Comparison of ENCODE assay signal across 9 mouse cellular contexts in the genomic region with DNA sequence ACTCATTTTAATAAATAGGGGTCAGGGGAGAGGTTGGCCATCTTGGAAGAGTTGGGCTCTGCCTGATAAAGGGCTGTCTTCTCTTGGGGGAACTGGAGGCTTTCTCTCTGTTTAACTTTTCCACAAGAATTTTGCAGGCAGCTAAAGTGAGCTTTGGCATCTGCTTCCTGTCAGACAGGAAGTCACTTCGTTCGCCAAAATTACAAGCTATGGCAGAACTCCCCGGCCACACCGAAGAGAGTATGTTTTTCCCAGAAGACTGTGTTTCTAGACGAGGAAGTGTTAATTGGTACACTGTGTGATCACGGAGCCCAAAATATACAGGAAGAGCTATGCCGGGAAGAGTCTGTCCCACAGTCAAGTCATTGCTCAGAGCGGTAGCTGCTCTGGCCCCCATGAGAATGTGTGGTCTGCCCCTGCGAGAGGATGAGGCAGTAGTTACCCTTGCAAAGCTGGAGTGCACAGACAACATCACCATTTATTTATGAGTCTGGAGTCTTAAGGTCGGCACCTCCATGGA.
DNase-seq lines count a peak whose midpoint lies in the region; ATAC-seq and TF ChIP-seq lines count a peak whose summit lies in the region.
"Had no signal": no experiment of that assay in that cellular context is flagged by ENCODE, and none has a peak within 500 bp of the region (broad histone marks: within the 10 kb centered on the region; RNA-seq: fewer than 3 reads in every experiment).

No protein-coding gene starts in this region.

- no peak for ATAC-seq in heart, embryonic 15.5 days (replicated peaks; ENCODE audit: insufficient number of reproducible peaks, insufficient read depth, low FRiP score, low read depth)
- no peak for ATAC-seq in limb, embryonic 12.5 days (ENCODE audit: insufficient number of reproducible peaks, insufficient read depth, low FRiP score, low TSS enrichment, low read depth)
- no peak for ATAC-seq in megakaryocyte-erythroid progenitor cell, adult 5-6 weeks (replicated peaks; ENCODE audit: low FRiP score, low TSS enrichment, poor library complexity, severe bottlenecking)

- no peak overlapping the region for H3K9ac ChIP-seq in heart, embryonic 15.5 days
- no peak overlapping the region for H3K9ac ChIP-seq in limb, embryonic 12.5 days (replicated peaks)

- DNase-seq in thymus, adult 2 months, result no peak
- no peak for DNase-seq in thymus, postnatal 14 days
- DNase-seq in adrenal gland, postnatal 10 days, result no peak
- DNase-seq in cerebellum, adult 18-20 months, result no peak
- no peak for DNase-seq in embryo, embryonic 11 days
- DNase-seq: gastrocnemius, postnatal 10 days had no signal

- H3K36me3 ChIP-seq in thymus, adult 2 months (ENCODE audit: control insufficient read depth, insufficient read depth, low read length), result no peaks in the 10 kb centered on the region
- no peaks in the 10 kb centered on the region for H3K36me3 ChIP-seq in heart, embryonic 15.5 days
- H3K36me3 ChIP-seq in limb, embryonic 12.5 days, result peaks cover 11% of the 10 kb centered on the region; the same call in 1 of the 2 replicates

- H3K27me3 ChIP-seq in thymus, adult 2 months (ENCODE audit: control insufficient read depth, insufficient read depth, low read length), result no peaks in the 10 kb centered on the region
- no peaks in the 10 kb centered on the region for H3K27me3 ChIP-seq in heart, embryonic 15.5 days
- no peaks in the 10 kb centered on the region for H3K27me3 ChIP-seq in limb, embryonic 12.5 days

- H3K4me1 ChIP-seq in thymus, adult 2 months (replicated peaks; ENCODE audit: control insufficient read depth, insufficient read depth, low read length), result peaks cover 6% of the 10 kb centered on the region
- peaks cover 50% of the 10 kb centered on the region for H3K4me1 ChIP-seq in heart, embryonic 15.5 days (replicated peaks)
- peaks cover 83% of the 10 kb centered on the region for H3K4me1 ChIP-seq in limb, embryonic 12.5 days (replicated peaks)

- H3K27ac ChIP-seq in thymus, adult 2 months (ENCODE audit: control insufficient read depth, insufficient read depth, low read length), result no peak overlapping the region
- peak overlapping the region; percentile 80 for H3K27ac ChIP-seq in heart, embryonic 15.5 days
- H3K27ac ChIP-seq in limb, embryonic 12.5 days, result peak overlapping the region; percentile 75

- no peaks in the 10 kb centered on the region for H3K9me3 ChIP-seq in heart, embryonic 15.5 days (replicated peaks)
- H3K9me3 ChIP-seq in limb, embryonic 12.5 days, result no peaks in the 10 kb centered on the region

- H3K4me2 ChIP-seq in heart, embryonic 15.5 days, result no peak overlapping the region
- H3K4me2 ChIP-seq in limb, embryonic 12.5 days, result no peak overlapping the region

- no peak for TF ChIP-seq CTCF in thymus, adult 2 months (IDR thresholded peaks at IDR 0.05; ENCODE audit: borderline replicate concordance, control insufficient read depth, extremely low read depth, insufficient read depth, low read length, poor library complexity)

- 27% methylated on average over 10 of the region's 10 CpGs for WGBS in thymus, adult 2 months
- WGBS in heart, embryonic 15.5 days, result 53% methylated on average over 10 of the region's 10 CpGs
- 51% methylated on average over 10 of the region's 10 CpGs for WGBS in limb, embryonic 12.5 days

- H3K4me3 ChIP-seq in thymus, adult 2 months (ENCODE audit: control insufficient read depth, insufficient read depth, low read length), result 0 out of 2 replicates have a peak overlapping the region, but pooled peaks have one; percentile 13
- H3K4me3 ChIP-seq in heart, embryonic 15.5 days, result no peak overlapping the region
- H3K4me3 ChIP-seq in limb, embryonic 12.5 days (replicated peaks), result no peak overlapping the region

- no peak for TF ChIP-seq POLR2A in thymus, adult 2 months (IDR thresholded peaks at IDR 0.05; ENCODE audit: control insufficient read depth, extremely low read depth, insufficient read depth, low read length, poor library complexity)
